Mouse (Mus musculus) urinary bladder, postnatal 36 days (tissue): ENCODE data around the gene Ccdc167.

ENCODE experiments used
- DNase-seq, 2 experiments: peaks; one replicate each; pipeline ENCODE4 v3.0.0; 2022; ENCODE audit warnings: low spot score in 2 of 2, mixed read lengths in 1 of 2

The Ccdc167 gene

GRCm38 (mm10) chr17:29716732-29717445 is at the start of gene Ccdc167:
Gene Ccdc167 (minus strand): TSS chr17:29717044.
- peak; percentile 93 to 96 for DNase-seq

- DNase-seq = no peak
Observed at GRCm38 (mm10) chr17:29765380-29765779, 48.5 kb upstream of the Ccdc167 start.

DNA sequence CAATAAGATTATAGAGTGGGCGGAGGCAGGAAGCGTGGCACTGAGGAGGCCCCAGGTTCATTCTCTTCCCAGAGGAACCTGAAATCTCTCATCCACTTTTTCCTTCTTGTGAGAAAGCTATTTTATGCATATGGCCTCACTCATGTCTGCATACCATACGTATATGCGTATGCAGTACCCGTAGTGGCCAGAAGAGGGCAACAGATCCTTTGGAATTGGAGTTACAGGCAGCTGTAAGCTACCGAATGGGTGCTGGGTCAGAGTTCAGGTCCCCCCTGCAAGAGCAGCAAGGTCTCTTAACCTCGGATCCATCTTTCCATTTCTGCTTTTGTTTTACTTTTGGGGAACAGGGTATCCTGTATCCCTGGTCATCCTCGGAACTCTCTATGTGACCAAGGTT is 45.7 kb upstream of the Ccdc167 start:
- DNase-seq = peak; percentile 20 to 36

GRCm38 (mm10) chr17:29761938-29762337 is 45.1 kb upstream of the Ccdc167 start:
- DNase-seq = no peak

- no peak for DNase-seq
Observed at GRCm38 (mm10) chr17:29760404-29761375, 43.8 kb upstream of the Ccdc167 start.

DNA sequence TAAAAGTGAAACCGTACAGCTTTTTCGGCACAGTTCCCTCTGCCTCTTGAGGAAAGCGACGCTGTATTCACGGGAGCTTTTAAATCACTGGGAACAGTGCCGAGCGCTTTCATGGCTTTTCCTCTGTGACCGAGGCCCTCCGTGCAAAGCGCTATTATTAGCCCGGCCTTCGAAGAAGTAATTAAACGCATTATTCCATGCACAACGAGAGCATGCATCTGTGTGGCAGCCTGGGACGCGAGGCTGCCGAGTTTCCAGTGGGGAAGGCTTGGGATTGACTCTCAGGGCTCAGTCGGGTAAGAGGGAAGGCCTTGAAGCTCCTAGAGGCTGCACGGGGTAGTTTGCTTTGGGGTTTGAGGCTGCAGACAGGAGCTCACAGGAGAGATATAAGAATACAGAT is 43.1 kb upstream of the Ccdc167 start:
- DNase-seq = no peak

DNA sequence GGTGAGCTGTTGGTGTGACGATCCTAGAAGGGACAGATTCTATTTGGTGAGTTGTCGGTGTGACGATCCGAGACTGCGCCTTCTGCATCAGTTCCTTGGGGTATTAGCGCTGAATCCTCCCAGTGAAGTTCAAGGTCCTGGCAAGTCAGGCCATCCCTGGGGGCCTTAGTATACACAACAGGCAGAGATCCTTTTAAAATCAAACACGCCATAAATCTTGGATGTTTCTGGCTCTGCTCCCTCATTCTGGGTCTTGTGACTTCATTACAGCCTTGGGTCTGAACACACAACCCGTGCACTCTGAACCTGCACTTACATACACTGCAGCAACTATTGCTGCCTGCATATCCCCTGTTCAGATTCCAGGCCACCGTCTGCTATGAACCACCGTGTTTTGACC is 39.5 kb upstream of the Ccdc167 start:
- DNase-seq = no peak

GRCm38 (mm10) chr17:29754510-29754909 is 37.7 kb upstream of the Ccdc167 start:
- DNase-seq = no peak

DNA sequence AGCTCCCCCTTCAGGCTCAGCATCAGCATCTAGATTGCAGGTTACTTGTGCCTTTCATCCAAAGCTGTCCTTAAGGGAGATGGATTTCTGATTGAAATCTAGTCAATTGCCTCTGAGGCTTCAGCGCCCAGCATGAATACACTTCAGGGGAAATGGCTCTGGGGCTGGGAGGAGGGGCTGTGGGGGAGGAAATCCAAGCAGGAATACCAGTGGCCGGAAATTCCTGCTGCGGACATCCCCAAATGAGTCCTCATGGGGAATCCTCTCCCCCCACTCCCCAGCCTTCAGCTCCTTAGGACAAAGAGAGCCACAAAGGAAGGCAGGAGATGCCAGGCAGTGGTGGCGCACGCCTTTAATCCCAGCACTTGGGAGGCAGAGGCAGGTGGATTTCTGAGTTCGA is 30.6 kb upstream of the Ccdc167 start:
- DNase-seq = no peak

DNA sequence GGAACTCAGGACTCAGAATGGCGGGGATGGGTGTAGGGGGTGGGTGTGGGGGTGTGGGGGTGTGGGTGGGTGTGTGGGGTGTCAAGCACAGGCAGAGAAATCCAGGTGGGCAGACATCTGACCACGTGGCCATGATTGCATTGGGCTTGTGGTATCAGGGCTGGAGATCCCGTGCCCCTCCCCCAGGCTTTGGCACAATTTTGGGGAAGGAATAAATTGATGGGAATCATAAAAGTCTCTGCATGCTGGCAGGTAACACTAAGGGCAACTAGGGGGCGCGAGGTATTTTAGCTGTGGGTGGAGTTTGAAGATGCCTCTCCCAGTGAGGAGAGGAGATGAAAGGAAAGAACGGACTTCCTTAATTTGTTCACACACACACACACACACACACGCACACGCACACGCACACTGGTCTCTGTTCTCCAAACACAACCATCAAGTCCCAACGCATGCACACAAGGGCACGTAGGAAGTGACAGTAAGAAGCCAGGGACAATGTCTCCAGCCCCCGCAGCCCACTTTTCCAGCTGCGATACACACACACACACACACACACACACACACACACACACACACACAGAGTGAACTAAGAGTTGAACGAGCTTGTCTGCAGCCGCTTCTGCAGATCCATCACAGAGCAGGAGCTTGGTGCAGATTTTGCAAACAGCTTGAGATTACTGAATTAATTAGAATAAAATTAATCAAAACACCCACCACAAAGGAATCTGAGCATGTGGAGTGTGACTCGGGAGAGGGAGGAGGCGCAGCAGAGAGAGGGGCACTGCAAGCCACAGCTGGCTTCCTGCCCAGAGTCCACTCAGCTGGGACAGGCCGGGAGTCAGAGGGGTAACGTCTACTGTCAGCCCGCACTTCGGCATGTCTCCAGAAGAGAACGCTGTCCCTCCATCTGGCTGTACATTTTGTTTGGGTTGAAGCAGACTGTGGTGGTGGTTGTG is 21.3 kb upstream of the Ccdc167 start:
- DNase-seq = no peak

DNA sequence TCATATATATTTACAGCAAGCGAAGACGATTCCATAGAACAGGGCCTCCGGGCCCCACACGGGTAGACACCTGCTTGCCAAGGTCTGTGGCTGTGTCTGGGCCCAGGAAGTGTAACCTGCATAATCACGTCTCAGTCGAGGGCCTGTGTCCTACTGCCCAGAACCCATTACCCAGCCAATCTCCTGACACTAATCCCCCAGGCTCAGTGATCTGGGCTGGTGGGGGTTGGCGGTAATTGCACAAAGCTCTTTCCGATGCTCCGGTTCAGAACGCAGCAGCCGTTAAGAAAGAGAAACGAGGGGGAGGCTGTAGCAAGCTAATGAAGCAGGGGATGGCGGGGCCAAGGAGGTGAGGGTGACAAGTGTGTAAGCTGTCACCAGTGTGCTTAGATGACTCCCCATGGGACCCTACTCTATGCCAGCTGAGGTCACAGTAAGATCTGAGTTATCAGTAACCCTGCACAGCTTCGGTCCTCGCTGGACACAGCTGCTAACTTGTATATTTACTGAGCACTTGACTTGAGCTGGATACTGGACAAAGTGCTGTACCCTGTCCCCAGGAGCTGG is 19.7 kb upstream of the Ccdc167 start:
- no peak for DNase-seq

GRCm38 (mm10) chr17:29732522-29732921 is 15.7 kb upstream of the Ccdc167 start:
- no peak for DNase-seq

DNA sequence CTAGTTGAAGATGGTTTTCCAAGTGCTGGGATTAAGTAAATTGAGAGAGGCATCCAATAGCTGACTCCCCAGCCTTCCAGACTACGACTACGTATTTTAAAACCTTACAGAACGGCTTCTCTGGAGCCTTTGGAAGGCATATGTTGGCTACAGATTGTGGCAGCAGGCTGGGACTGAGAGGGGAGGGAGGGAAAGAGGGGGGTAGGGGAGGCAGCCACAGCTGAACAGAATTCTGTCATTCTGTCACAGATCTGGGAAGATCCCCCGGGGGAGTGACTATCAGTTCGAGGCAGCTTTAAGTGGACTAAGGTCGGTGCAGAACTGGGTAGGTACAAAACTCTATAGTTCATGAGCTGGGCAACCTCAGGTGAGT is 15.1 kb upstream of the Ccdc167 start:
- DNase-seq = no peak

DNA sequence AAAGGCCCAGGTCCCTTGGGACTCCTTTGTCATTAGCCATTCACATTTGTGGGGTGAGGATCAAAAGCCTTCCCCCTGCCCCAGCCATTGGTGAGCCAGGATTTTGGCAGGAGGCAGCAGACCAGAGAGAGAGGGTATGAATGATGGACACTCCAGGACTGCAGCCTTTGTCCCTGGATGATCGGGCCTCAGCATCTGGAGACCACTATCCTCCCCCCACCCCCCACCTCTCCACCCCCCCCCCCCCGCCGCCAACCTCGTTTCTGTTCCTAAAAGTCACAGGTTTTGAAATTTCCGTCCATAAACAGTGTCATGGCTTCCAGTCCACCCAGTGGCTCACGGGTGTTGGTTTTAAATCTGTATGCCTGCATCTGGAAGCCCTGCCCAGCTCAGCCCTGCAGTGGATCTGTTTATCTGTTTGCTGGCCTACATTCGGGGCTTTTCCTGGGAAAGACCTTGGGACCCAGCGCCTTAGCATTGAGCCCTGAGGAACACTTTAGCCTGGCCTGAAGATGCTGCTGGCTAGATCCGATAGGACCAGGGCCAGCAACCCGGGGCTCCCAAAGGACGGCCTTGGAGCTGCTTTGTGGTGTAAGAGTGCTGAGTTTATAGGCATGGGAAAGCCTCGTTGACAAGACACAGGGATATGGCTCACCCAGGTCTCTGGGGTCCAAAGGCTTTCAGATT is 14.6 kb upstream of the Ccdc167 start:
- DNase-seq = no peak

- DNase-seq = no peak
Observed at GRCm38 (mm10) chr17:29730510-29731265, 13.8 kb upstream of the Ccdc167 start.

GRCm38 (mm10) chr17:29728082-29728481 is 11.2 kb upstream of the Ccdc167 start:
- no peak for DNase-seq

DNA sequence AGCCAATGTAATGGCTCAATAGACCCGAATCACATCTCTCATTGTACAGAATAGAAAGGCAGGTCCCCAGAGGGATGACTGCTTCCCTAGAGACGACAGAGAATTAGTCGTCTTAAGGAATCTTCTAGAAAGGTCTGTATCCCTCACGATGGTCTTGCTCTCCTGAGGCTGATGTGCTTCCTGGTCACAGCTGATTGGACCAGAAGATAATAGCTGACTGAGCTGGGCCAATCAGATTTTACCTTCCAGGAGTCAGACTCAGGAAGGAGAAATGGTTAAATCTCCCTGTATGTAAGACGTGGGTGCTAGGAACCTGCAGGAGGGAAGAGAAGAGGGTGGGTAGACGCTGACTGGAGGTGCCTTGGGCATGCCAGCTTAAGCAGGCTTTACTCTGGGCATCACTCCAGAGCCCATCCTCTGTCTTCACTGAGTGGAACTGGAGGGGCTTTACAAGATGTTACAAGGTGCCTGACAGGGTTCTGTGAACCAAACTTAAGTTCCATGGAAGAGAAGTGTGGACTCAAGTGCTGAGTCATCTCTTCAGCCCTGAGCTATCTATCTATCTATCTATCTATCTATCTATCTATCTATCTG is 8.3 kb upstream of the Ccdc167 start:
- no peak for DNase-seq

DNA sequence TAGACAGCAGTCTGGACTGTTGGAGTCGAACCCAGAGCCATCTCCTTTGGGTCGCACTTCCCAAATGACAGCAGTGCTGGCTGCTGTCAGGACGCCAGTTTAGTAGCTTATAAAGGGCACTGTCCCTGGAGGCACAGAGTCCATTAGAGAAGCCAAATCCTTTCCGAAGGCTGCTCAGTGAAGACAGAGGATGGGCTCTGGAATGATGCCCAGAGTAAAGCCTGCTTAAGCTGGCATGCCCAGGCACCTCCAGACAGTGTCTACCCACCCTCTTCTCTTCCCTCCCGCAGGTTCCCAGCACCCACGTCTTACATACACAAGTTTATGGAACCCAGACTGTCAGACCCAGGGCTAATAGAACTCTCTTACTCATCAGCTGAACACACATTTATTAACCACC is 7.8 kb upstream of the Ccdc167 start:
- DNase-seq = no peak

GRCm38 (mm10) chr17:29720755-29721365 is 4.0 kb upstream of the Ccdc167 start:
- no peak for DNase-seq
